Mouse (Mus musculus) adrenal gland, adult 2 months (tissue): ENCODE data around the gene Gm42715. TPM values are rescaled to one million over a fixed set of nuclear protein-coding genes. Genes with fewer than 3 reads are reported as not detected.
"Not testable (repeated sequence)": the region's sequence is repeated elsewhere in the genome, so short reads cannot be mapped to it uniquely, and the experiment has no call there.

Experiments
- DNase-seq: peaks from one replicate; pipeline ENCODE4 v3.0.0; 2021
- polyA plus RNA-seq: library from polyadenylated mRNA; depleted of rRNA; stranded (reverse); fragments of >200 nt; gene quantifications from 2 replicates; pipeline ENCODE4 v1.2.3, GENCODE M21; 2012
- total RNA-seq, 2 experiments: library from RNA; stranded (reverse); gene quantifications; 2 replicates each; pipeline ENCODE4 v1.2.3; 2021

Gene Gm42715
- total and polyA plus RNA-seq, 3 experiments = 4.0 to 19.7 (median 19.1) TPM

DNA sequence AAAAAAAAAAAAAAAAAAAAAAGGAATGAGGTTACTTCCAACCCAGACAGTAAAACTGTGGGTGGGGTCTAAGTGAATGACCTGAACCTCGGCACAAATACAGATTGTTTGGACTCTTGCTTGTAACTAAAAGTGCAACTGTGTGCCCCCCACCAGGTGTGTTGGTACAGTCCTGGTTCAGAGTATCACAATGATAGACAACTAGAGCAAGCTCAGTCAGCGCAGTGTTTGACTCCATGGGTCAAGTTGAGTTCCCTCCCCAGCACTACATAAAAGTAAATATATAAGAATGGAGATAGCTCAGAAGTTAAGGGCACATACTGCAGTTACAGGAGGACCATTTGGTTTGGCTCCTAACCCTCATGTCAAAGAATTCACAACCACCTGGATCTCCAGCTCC is 22.0 kb upstream of the Gm42715 start:
- no peak for DNase-seq

DNA sequence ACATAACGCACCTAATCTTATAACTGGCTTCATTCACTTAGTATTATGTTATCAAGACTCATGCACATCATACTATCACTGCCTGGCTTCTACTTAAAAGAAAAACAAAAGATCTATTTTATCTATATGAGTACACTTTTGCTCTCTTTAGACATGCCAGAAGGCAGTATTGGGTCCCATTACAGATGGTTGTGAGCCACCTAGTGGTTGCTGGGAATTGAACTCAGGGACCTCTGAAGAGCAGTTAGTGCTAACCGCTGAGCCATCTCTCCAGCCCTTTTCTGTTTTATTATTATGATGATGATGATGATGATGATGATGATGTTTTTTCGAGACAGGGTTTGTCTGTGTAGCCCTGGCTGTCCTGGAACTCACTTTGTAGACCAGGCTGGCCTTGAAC is 21.0 kb upstream of the Gm42715 start:
- peak; percentile 47 for DNase-seq

DNA sequence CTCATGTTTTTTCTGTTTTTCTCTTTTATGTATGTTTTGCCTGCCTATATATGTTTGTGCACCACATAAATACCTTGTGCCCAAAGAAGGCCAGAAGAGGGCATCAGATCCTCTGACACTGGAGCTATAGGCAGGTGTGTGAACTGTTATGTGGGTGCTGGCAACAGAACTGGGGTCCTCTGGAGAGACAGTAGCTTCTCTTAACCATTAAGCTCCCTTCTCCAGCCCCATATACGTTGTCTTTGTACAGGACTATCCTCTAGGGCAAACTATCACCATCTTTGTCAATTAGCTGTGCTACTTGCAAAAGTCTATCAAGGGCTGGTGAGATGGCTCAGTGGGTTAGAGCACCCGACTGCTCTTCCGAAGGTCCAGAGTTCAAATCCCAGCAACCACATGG is 11.1 kb upstream of the Gm42715 start:
- DNase-seq = no peak

DNA sequence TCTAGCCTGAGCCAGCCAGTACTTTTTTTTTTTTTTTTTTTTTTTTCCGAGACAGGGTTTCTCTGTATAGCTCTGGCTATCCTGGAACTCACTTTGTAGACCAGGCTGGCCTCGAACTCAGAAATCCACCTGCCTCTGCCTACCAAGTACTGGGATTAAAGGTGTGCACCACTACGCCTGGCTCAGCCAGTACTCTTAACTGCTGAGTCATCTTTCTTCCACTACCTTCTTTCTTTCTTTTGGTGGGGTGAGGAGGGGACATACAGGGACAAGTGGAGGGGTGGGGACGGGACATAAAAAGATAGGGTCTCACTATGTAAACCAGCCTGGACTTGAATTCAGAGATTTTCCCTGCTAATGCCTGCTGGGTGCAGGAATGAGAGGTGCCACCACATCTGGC is 9.6 kb upstream of the Gm42715 start:
- not testable (repeated sequence) for DNase-seq

DNA sequence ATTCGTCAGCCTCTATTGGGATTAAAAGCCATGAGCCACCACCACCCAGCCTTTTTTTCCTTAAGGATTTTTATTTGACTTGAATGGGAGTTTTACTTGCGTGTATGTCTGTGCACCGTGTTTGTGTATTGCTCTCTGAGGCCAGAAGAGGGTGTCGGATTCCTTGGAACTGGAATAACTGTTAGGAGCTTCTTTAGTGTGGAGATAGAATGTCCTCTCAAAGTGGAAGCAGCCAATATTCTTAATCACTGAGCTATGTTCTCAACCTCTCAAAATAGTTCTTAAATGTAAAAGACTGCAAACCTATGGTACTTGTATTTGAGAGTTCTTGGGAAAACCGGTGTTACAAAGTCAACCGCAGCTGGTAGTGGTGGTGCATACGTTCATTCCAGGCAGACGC is 8.1 kb upstream of the Gm42715 start:
- peak; percentile 27 for DNase-seq

DNA sequence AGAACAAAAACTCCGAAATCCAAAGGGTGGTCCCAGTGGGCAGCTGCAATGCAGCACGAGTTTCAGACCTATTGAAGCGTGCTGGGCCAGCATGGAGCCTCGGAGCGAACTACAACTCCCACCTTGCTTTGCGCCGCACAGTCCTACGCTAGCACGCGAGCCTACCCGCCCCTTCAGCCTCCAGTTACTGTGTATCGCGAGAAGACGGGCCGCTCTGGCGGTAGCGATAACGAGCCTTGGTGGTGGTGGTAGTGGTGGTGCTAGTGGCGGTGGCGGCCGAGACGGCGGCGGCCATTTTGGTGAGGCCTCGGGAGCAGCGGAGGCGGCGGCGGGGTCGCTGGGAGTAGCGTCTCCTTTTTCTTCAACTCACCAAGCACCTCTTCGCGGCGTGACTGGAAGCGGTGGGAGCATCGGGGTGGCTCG is 7.6 kb upstream of the Gm42715 start, which contains the start of gene Srcap:
Gene Srcap (plus strand): TSS at position 176 of the 423 bp plus-strand sequence.
- peak; percentile 96 for DNase-seq

DNA sequence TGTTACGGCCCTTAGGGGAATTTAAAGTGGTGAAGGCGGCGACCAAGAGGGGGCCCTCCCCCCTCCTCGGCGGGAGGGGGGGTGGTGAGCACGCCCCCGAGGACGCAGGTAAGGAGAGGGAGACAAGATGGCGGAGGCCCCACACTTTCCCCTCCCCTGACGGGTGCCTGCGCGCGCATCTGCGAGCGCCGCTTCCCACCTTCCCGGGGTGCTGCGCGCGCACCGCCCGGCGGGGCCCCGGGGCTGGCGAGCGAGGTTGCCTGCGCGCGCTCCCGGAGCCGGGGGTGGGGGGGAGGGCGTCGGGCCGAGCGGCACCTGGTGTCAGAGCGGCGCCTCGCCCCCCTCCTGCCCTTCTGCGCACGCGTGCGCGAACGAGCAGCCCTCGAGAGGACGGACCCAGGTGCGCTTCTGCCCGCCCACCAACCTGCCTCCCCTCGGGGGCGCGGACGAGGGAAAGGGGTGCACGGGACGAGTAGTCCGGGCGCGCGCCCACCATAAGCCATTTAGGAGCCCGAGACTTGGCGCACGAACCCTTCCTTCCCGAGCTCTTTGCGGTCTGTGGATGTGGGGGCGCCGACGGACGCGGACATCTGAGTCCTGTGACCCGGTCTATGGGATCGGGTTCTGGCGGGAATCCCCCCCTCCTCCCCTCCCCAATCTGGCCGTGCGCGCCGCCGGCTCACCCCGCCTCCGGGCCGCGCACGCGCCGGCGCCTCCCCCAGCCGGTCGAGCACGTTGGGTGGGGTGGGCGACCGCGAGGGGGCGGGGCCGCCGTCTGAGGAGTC is 7.0 kb upstream of the Gm42715 start:
- peak; percentile 94 for DNase-seq

DNA sequence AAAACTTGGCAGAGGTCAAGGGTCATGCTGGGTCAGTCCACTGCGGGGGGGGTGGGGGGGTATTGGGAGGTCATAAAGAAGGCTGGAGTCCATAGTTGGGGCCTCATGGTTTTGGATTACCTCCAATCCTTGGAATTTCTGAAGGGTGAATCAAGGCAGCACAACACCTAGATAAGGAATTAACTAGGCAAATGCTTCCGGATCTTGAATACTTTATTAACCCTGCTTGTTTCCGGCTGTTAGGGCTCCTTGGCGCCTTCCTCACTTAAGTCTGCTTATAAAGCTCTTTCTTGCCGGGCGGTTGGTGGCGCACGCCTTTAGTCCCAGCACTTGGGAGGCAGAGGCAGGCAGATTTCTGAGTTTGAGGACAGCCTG is 6.4 kb upstream of the Gm42715 start:
- no peak for DNase-seq

DNA sequence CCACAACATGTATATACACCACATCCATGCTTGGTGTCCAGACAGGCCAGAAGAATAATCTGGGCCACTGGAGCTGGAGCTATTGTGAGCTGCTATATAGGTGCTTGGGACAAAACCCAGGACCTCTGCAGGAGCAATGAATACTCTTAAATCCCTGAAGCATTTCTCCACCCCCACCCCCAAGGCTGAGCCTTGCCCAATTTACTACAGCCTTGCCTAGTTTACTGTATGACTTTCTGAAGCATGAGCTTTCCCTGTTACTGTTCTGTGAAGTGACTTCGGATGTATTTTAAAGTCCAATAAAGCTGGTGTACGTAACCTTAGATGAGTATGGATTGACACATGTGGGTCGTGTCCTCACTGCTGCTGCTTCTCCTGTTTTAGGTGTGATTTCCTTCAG is 5.6 kb upstream of the Gm42715 start:
- DNase-seq = peak; percentile 35

DNA sequence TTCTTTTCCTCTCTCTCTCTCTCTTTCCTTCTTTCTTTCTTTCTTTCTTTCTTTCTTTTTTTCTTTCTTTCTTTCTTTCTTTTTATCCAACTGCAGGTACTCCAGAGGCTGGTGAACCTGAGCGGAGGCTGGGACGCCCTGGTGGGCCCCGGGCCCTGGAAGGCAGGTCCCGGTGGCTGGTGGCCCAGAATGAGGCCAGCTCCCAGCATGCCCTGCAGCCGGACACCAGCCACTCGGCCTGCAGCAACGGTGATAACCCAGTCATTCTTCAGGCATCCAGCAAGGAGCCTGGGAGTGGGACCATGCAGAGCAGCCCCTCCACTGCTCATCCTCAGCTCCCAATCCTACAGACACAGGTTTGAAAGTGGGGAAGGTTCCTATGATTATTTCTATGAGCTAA is 3.5 kb upstream of the Gm42715 start:
- DNase-seq = peak; percentile 9

DNA sequence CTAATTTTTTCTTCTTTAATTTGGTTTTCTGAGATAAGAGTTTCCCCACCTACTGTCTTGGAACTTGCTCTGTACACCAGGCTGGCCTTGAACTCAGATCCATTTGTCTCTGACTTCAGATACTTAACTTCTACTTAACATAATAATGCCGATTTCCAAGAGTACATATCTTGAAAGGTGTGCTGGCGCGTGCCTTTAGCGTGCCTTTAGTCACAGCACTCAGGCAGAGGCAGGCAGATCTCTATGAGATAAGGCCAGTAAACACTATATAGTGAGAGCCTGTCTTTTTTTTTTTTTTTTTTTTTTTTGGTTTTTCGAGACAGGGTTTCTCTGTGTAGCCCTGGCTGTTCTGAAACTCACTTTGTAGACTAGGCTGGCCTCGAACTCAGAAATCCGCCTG is 3.0 kb upstream of the Gm42715 start:
- no peak for DNase-seq

DNA sequence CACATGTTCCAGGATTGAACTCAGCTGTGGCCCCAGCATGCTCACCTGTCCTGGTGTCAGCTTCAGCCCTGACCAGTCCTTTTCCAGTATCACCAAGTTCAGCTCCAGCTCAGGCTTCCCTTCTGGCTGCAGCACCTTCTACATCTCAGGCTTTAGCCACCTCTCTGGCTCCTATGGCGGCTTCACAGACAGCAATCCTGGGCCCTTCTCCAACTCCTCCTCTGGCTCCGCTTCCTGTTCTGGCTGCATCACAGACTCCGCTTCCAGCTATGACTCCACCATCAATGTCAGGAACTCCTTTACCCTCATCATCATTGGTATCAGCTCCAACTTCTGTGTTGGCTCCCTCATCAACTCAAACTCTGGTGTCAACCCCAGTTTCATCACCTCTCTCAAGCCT is 22.3 kb downstream of the Gm42715 start:
- no peak for DNase-seq

DNA sequence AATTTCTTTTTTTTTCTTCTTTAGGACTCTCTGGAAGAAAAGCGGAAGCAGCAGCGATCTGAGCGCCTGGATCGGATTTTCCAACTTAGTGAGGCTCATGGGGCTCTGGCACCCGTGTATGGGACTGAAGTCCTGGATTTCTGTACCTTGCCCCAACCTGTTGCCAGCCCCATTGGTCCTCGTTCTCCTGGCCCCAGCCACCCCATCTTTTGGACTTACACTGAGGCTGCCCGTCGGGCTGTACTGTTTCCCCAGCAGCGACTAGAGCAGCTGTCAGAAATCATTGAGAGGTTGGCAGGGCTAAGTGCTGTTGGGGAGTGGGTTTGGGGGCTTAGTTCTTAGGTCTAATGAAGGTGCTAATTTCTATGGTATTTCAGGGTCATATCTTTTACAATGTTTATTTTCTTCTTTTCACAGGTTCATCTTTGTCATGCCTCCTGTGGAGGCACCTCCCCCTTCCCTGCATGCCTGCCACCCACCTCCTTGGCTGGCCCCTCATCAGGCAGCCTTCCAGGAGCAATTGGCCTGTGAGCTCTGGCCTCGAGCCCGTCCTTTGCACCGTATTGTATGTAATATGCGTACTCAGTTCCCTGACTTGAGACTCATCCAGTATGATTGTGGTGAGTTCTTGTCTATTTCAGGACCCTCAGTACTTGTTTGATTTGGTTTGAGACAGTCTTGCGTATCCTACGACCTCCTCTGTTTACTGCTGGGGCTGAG is 29.9 kb downstream of the Gm42715 start:
- DNase-seq = peak; percentile 57

DNA sequence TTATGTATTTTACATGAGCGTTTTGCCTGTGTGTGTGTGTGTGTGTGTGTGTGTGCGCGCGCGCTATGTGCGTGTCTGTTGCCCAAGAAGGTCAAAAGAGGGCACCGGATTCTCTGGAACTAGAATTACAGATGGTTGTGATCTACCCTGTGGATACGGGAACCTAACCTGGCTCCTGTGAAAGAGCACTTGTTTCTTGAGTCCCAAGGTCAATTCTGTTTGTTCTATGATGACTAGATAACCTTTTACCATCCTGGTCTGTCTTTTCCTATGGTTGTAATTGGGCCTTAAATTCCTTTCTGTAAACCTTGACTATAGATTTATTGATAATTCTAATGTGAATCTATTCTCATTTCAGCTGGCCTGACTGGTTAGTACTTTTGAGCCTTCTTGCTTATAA is 32.2 kb downstream of the Gm42715 start:
- no peak for DNase-seq

DNA sequence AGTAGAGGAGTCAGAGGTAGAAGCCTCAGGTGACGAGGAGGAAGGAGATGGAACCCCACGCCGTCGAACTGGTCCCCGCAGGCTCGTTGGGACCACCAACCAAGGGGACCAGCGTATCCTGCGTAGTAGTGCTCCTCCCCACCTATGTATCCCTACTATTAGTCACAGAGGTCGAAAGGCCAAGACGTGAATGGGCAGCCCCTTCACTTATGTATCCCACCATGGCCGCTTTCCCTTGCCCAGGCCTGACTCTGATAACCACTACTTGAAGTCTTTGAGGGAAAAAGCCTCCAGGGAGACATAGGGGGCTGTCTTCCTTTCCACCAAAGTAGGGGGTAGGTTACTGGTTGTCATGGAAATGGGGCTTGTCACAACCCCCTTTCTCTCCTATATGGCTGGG is 41.2 kb downstream of the Gm42715 start:
- no peak for DNase-seq

DNA sequence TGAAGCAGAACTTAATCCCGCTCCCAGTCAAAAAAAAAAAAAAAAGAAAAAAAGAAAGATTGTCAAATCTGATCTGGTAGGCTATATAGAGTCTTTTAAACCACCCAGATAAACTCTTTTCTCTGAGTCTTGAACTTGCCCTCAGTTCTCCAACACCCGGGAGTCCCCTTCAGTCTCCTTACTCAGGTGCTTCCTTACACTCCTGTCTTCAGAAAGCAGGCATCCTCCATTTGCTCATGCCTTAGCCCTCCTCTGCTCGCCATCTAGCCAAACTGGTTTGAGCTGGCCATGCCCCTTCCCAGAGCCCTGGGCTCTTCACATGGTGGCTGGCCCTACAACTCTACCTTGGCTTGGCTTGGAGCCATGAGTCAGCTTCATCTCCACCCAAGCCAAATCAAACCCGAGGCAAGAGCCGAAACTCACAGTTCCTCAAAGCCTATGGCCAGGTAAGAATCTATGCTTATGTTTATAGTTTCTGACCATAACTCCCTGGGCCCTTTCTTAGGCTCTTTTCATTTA is 42.0 kb downstream of the Gm42715 start, which contains the start of gene Tmem265:
Gene Tmem265 (plus strand): TSS at position 51 of the 519 bp plus-strand sequence.
- no peak for DNase-seq

DNA sequence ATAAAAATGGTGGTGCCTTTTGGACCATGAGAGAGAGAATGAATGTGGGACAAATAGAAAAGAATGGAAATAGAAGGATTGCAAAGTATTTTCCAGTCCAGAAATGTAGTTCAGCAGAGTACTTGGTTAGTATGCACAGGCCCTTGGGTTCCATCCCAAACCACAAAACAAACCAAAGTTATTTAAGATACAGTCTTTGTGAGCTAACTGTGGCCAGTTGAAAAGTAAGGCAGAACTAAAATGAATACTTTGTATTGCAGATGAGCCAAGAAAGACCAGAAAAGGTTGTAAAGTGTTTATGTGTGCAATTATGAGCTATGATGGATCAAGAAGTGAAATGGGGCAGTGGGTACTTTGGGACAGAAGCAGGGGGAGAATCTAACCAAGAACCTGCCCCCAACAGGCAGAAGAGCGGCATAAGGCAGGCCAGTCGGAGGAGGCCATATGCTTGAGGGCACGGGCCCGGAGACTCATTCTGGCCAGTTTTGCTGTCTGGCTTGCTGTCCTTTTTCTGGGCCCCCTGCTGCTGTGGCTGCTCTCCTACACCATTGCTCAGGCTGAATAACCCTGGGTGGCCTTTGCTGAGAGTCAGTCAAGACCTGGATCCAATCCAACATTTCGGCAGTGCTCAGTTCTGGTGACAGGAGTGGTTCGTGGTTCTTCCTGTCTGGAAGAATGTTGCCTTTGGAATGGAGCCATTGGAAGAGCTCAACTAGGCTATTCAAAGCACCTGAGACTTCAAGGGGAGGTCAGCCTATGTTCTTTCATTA is 45.2 kb downstream of the Gm42715 start:
- peak; percentile 69 for DNase-seq

DNA sequence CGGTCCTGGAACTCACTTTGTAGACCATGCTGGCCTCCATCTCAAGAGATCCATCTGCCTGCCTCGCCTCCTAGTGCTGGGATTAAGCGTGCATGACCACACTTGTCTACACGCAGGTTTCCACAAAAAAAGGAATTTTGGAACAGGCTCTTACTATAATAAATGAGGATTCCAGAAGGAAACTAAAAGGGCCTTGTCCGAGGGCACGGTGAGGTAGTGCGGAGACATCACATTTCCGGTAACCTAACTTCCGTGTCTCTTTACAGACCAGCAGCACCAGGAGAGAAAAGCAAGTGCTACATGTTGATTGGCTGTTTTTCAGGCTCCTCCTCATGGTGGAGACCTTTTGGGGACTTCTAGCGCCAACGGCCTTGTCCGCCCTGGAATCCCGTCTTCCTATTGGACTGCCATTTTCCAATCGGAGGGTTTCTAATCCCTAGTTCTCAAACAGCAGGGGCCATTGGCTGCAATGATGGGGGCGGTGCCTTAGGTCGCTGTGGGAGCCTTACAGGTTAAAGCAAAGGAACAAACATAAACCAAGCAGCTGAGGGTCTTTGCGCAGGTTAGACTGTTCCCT is 53.6 kb downstream of the Gm42715 start, which contains the start of gene Phkg2:
Gene Phkg2 (plus strand): TSS at position 446 of the 577 bp plus-strand sequence.
- DNase-seq = peak; percentile 96

DNA sequence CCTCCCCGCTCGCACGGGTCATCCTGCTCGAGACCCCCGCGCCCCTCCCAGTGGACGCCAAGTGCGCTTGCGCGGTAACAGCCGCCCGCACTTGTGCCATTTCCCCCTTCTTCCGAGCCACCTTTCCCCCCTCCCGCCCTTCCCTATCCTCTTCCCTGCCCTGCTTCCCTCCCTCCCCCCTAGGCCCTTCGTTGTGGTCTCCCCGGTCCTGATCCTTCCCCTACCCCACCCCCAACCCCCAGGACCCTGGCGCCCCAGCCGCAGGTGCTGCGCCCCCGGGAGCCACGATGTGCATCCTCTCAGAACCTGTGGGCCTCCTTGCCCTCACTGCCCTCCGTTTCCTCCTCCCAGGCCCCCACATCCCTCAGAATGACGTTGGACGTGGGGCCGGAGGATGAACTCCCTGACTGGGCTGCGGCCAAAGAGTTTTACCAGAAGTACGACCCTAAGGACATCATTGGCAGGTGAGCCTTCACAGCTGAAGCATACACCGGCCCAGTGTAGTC is 54.2 kb downstream of the Gm42715 start:
- DNase-seq = no peak

DNA sequence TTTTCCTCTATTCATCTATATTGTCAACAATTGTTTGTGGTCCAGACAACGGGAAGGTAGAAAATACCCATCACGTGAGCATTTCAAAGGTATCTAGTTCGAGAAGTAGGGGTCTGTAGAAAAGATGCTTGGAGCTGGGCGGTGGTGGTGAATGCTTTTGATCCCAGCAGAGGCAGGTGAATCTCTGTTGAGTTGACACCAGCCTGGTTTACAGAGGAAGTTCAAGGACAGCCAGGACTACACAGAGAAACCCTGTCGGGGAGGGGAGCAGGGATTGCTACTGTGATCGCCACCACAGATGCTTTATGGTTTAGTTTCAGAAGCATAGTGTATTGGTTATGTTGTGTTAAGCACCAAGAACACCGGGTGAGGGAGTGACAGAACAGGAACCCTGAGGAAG is 54.7 kb downstream of the Gm42715 start:
- DNase-seq = no peak

DNA sequence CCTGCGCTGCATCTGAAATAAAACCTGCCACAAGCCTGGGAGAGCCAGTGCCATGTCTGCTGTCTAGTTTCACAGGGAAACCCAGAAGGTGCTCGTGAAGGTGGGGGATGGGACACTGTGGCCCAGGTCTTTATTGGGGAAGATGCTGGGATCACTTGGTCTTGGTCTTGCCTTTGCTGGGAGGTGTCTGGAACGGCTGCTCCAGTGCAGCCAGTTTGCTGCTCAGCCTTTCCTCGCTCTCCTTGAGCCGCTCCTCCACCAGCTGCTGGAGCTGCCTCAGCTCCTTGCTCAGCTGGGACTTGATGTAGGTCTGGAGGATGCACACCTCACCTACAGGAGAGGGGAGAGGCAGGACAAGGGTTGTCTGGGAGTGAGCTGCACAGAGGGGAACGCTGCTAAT is 63.9 kb downstream of the Gm42715 start:
- DNase-seq = no peak

DNA sequence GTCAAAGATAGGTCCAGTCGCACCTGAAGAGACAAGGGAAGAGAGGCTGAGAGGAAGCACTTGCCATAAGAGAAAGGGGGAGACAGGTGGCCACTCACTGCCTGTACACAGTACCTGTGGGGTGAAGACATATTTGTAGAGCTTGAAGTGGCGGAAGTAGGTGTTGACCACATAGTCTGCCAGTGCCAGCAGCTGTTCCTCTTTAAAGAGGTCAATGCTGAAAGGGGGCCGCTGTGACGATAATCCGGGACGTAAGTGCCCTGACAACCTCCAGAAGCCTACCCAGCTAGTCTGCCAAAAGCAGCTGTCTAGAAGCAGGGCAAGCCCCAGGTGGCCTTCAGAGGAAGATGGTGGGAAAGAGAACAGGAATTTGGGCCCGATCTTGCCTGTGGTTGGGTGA is 65.6 kb downstream of the Gm42715 start:
- DNase-seq = no peak
